Mouse (Mus musculus): ENCODE data around the gene Hoxb9.

DNA sequence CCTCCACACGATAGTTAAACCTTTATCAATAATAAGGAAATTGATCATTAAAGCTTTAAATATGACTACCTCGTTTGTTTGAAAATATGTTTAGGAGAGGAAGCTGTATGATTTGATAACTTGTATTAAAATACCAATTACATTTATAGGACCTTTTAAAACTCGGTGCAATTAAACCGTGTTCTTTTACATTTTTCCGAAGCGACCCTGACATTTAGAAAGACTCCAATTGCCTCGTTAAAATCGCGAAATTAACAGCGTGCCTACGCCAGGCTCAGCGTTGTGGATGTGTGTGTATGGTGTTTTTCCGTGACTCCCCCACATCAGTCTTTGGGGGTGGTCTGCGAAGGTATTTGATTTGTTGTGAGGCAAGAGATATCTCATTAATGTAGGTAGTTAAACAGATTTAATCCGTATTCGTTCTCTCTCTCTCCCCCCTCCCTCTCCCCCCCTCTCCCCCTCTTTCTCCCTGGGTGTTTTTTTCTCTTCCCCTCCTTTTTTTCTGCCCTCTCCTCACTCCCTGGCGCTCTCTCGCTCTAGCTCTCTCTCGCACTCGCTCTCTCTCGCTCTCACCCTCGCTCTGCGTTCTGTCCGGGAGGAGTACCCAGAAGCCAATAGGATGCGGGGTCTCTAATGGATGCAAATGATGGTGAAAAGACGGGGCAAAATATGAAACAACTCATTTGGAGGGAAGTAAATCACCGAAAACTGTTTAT is 10.8 kb downstream of the Hoxb9 start, which contains the start of gene Hoxb8:
- no peak for TF ChIP-seq CTCF (conservative IDR thresholded peaks at IDR 0.05; ENCODE audit: insufficient read depth, insufficient read length, low read depth, low read length)
- no peak for TF ChIP-seq POLR2A (IDR thresholded peaks at IDR 0.05; ENCODE audit: low read depth, low read length)
